7 mouse cellular contexts compared by ENCODE assay signal in genomic region chr6:146429694-146430380, GRCm38 (mm10).
DNase-seq lines count a peak whose midpoint lies in the region; ATAC-seq and TF ChIP-seq lines count a peak whose summit lies in the region.

No protein-coding gene starts in this region.

- no peak overlapping the region for H3K4me2 ChIP-seq in embryonic facial prominence, embryonic 14.5 days (ENCODE audit: low read depth, low read length)
- no peak overlapping the region for H3K4me2 ChIP-seq in lung, postnatal 0 days (replicated peaks; ENCODE audit: low read depth, low read length)

- no peak overlapping the region for H3K27ac ChIP-seq in thymus, adult 2 months (ENCODE audit: control insufficient read depth, insufficient read depth, low read length)
- no peak overlapping the region for H3K27ac ChIP-seq in embryonic facial prominence, embryonic 14.5 days (replicated peaks; ENCODE audit: low read depth, low read length)
- no peak overlapping the region for H3K27ac ChIP-seq in lung, postnatal 0 days (ENCODE audit: low read length)

- H3K36me3 ChIP-seq in thymus, adult 2 months (ENCODE audit: control insufficient read depth, insufficient read depth, low read length) = no peaks in the 10 kb centered on the region; the same call in 1 of the 2 replicates
- H3K36me3 ChIP-seq in embryonic facial prominence, embryonic 14.5 days (ENCODE audit: control insufficient read depth, insufficient read depth, low read length) = no peaks in the 10 kb centered on the region
- H3K36me3 ChIP-seq in lung, postnatal 0 days (ENCODE audit: insufficient read depth, low read length) = no peaks in the 10 kb centered on the region

- TF ChIP-seq POLR2A in thymus, adult 2 months (IDR thresholded peaks at IDR 0.05; ENCODE audit: control insufficient read depth, extremely low read depth, insufficient read depth, low read length, poor library complexity) = no peak

- WGBS in thymus, adult 2 months = 73% methylated on average over 9 of the region's 9 CpGs
- 44% methylated on average over 9 of the region's 9 CpGs for WGBS in embryonic facial prominence, embryonic 14.5 days
- 61% methylated on average over 9 of the region's 9 CpGs for WGBS in lung, postnatal 0 days

- ATAC-seq in embryonic facial prominence, embryonic 14.5 days (ENCODE audit: low read depth) = peak; percentile 60; the same call in 1 of the 2 replicates
- ATAC-seq in lung, postnatal 0 days = peak; percentile 55; the same call in 1 of the 2 replicates

- no peaks in the 10 kb centered on the region for H3K9me3 ChIP-seq in embryonic facial prominence, embryonic 14.5 days (ENCODE audit: control insufficient read depth, low read length)
- H3K9me3 ChIP-seq in lung, postnatal 0 days (ENCODE audit: low read length) = no peaks in the 10 kb centered on the region

- peak; percentile 62 for DNase-seq in thymus, adult 2 months
- no peak for DNase-seq in thymus, adult 18-20 months
- peak; percentile 60 for DNase-seq in adrenal gland, postnatal 10 days
- peak; percentile 35 for DNase-seq in embryonic facial prominence, embryonic 14.5 days (ENCODE audit: low spot score)
- DNase-seq in kidney, adult 8-10 months = peak; percentile 15 to 42
- peak; percentile 29 for DNase-seq in lung, postnatal 0 days (ENCODE audit: low spot score)
- peak; percentile 30 to 67 for DNase-seq in spleen, adult 18-20 months

- TF ChIP-seq CTCF in thymus, adult 2 months (IDR thresholded peaks at IDR 0.05; ENCODE audit: borderline replicate concordance, control insufficient read depth, extremely low read depth, insufficient read depth, low read length, poor library complexity) = peak; percentile 85
- TF ChIP-seq CTCF in lung, postnatal 0 days (IDR thresholded peaks at IDR 0.05) = peak; percentile 76

- H3K4me3 ChIP-seq in thymus, adult 2 months (ENCODE audit: control insufficient read depth, insufficient read depth, low read length) = no peak overlapping the region
- no peak overlapping the region for H3K4me3 ChIP-seq in embryonic facial prominence, embryonic 14.5 days (ENCODE audit: low read depth, low read length)
- no peak overlapping the region for H3K4me3 ChIP-seq in lung, postnatal 0 days (ENCODE audit: low read depth, low read length)

- no peak overlapping the region for H3K9ac ChIP-seq in embryonic facial prominence, embryonic 14.5 days (ENCODE audit: low read depth, low read length)
- H3K9ac ChIP-seq in lung, postnatal 0 days (replicated peaks; ENCODE audit: low read depth) = no peak overlapping the region

- H3K27me3 ChIP-seq in thymus, adult 2 months (ENCODE audit: control insufficient read depth, insufficient read depth, low read length) = no peaks in the 10 kb centered on the region
- no peaks in the 10 kb centered on the region for H3K27me3 ChIP-seq in embryonic facial prominence, embryonic 14.5 days (replicated peaks; ENCODE audit: control insufficient read depth, insufficient read depth, low read length)
- H3K27me3 ChIP-seq in lung, postnatal 0 days (replicated peaks; ENCODE audit: insufficient read depth, low read length) = no peaks in the 10 kb centered on the region

- no peak for TF ChIP-seq EP300 in lung, postnatal 0 days (IDR thresholded peaks at IDR 0.05)

- H3K4me1 ChIP-seq in thymus, adult 2 months (replicated peaks; ENCODE audit: control insufficient read depth, insufficient read depth, low read length) = peaks cover 44% of the 10 kb centered on the region
- no peaks in the 10 kb centered on the region for H3K4me1 ChIP-seq in embryonic facial prominence, embryonic 14.5 days (ENCODE audit: control insufficient read depth, insufficient read depth, low read length)
- 0 out of 2 replicates have a peak, but pooled peaks cover 3% of the 10 kb centered on the region for H3K4me1 ChIP-seq in lung, postnatal 0 days (ENCODE audit: insufficient read depth, low read depth, low read length)

Comparison
In these comparisons a context has a peak if more than half of its experiments do, and no peak if none do; other contexts are left out.
1. DNase-seq: peak in thymus, adult 2 months (single experiment), adrenal gland, postnatal 10 days (single experiment), embryonic facial prominence, embryonic 14.5 days (single experiment), kidney, adult 8-10 months (2 of 2), lung, postnatal 0 days (single experiment) and spleen, adult 18-20 months (2 of 2); none in thymus, adult 18-20 months (0 of 2).